Mouse (Mus musculus) spleen, postnatal 14 days (tissue): ENCODE measurements at regions not wholly inside any gene's neighbourhood (a gene's known extent, or its start where the extent isn't known, plus 50 kb on each side); places are given as distances from the start of the nearest gene placed in this dataset.
A peak's percentile ranks its signal among the peaks of the same experiment; 100 is the strongest.

Experiments used
- DNase-seq, 2 experiments: peaks; one replicate each; pipeline ENCODE4 v3.0.0; 2021 to 2022; ENCODE audit warnings: low spot score in 2 of 2

- no peak for DNase-seq
These were observed 59.9 kb downstream of the S1pr1 start for GRCm38 (mm10) chr3:115655020-115655419.

- DNase-seq, result no peak
These were observed 62.6 kb downstream of the S1pr1 start for GRCm38 (mm10) chr3:115652236-115652635.

GRCm38 (mm10) chr3:115649338-115650117 lies 65.3 kb downstream of the S1pr1 start:
- no peak for DNase-seq

GRCm38 (mm10) chr3:115646993-115647392 lies 67.9 kb downstream of the S1pr1 start:
- no peak for DNase-seq

GRCm38 (mm10) chr3:115644307-115644706 lies 70.6 kb downstream of the S1pr1 start:
- peak in 1 of 2 experiments; percentile 12 for DNase-seq

- peak; percentile 53 to 75 for DNase-seq
These were observed 72.0 kb downstream of the S1pr1 start for GRCm38 (mm10) chr3:115642846-115643260.

GRCm38 (mm10) chr3:115642001-115642845 lies 72.6 kb downstream of the S1pr1 start:
- peak in 1 of 2 experiments; percentile 19 for DNase-seq

- DNase-seq, result no peak
These were observed 73.5 kb downstream of the S1pr1 start for GRCm38 (mm10) chr3:115641411-115641810.

GRCm38 (mm10) chr3:115635487-115635886 lies 79.4 kb downstream of the S1pr1 start:
- DNase-seq, result no peak

- no peak for DNase-seq
These were observed 79.8 kb downstream of the S1pr1 start for GRCm38 (mm10) chr3:115635081-115635480.

- DNase-seq, result no peak
These were observed 82.5 kb downstream of the S1pr1 start for GRCm38 (mm10) chr3:115632417-115632743.

- no peak for DNase-seq
These were observed 83.1 kb downstream of the S1pr1 start for GRCm38 (mm10) chr3:115631573-115632416.

GRCm38 (mm10) chr3:115622920-115623319 lies 92.0 kb downstream of the S1pr1 start:
- no peak for DNase-seq

GRCm38 (mm10) chr3:115622300-115622699 lies 92.6 kb downstream of the S1pr1 start:
- DNase-seq, result no peak

GRCm38 (mm10) chr3:115619970-115620369 lies 94.9 kb downstream of the S1pr1 start:
- DNase-seq, result no peak

GRCm38 (mm10) chr3:115615994-115616598 lies 98.8 kb downstream of the S1pr1 start:
- peak in 1 of 2 experiments; percentile 23 for DNase-seq

- DNase-seq, result no peak
These were observed 102.0 kb downstream of the S1pr1 start for GRCm38 (mm10) chr3:115612859-115613258.

- no peak for DNase-seq
These were observed 106.8 kb downstream of the S1pr1 start for GRCm38 (mm10) chr3:115608087-115608486.

- no peak for DNase-seq
These were observed 110.1 kb downstream of the S1pr1 start for GRCm38 (mm10) chr3:115604734-115605279.

GRCm38 (mm10) chr3:115604267-115604666 lies 110.6 kb downstream of the S1pr1 start:
- no peak for DNase-seq

- no peak for DNase-seq
These were observed 111.1 kb downstream of the S1pr1 start for GRCm38 (mm10) chr3:115603803-115604202.
